Mouse (Mus musculus) ovary, adult 18-20 months (tissue): ENCODE measurements around the gene Stum.

Experiments used
- DNase-seq: peaks from one replicate; pipeline ENCODE4 v3.0.0; 2022; ENCODE audit warnings: low spot score, mixed read lengths

Gene Stum

GRCm38 (mm10) chr1:180492777-180493176, 9.5 kb upstream of the Stum start:
- DNase-seq, result no peak

GRCm38 (mm10) chr1:180485346-180485745, 2.0 kb upstream of the Stum start:
- no peak for DNase-seq

GRCm38 (mm10) chr1:180482840-180483398, 385 bp downstream of the Stum start:
- no peak for DNase-seq

- no peak for DNase-seq
These were observed 1.3 kb downstream of the Stum start for GRCm38 (mm10) chr1:180481956-180482355.

GRCm38 (mm10) chr1:180481331-180481730, 2.0 kb downstream of the Stum start:
- no peak for DNase-seq

GRCm38 (mm10) chr1:180480325-180480724, 3.0 kb downstream of the Stum start:
- DNase-seq, result no peak

GRCm38 (mm10) chr1:180473566-180473965, 9.7 kb downstream of the Stum start:
- DNase-seq, result no peak

- no peak for DNase-seq
These were observed 15.3 kb downstream of the Stum start for GRCm38 (mm10) chr1:180468004-180468403.

- no peak for DNase-seq
These were observed 17.7 kb downstream of the Stum start for GRCm38 (mm10) chr1:180465620-180466019.

GRCm38 (mm10) chr1:180464357-180464756, 18.9 kb downstream of the Stum start:
- no peak for DNase-seq

- no peak for DNase-seq
These were observed 20.3 kb downstream of the Stum start for GRCm38 (mm10) chr1:180462983-180463475.

- DNase-seq, result no peak
These were observed 20.9 kb downstream of the Stum start for GRCm38 (mm10) chr1:180462396-180462795.

GRCm38 (mm10) chr1:180460721-180461120, 22.6 kb downstream of the Stum start:
- DNase-seq, result no peak

GRCm38 (mm10) chr1:180458680-180459079, 24.6 kb downstream of the Stum start:
- DNase-seq, result peak; percentile 29

- no peak for DNase-seq
These were observed 25.0 kb downstream of the Stum start for GRCm38 (mm10) chr1:180458274-180458673.

GRCm38 (mm10) chr1:180449641-180450040, 33.7 kb downstream of the Stum start:
- DNase-seq, result no peak

- DNase-seq, result no peak
These were observed 38.9 kb downstream of the Stum start for GRCm38 (mm10) chr1:180444411-180444810.

- DNase-seq, result no peak
These were observed 43.8 kb downstream of the Stum start for GRCm38 (mm10) chr1:180439496-180439895.

GRCm38 (mm10) chr1:180434925-180435324, 48.4 kb downstream of the Stum start:
- DNase-seq, result no peak

GRCm38 (mm10) chr1:180433796-180434566, 49.3 kb downstream of the Stum start:
- no peak for DNase-seq

GRCm38 (mm10) chr1:180433098-180433538, 50.2 kb downstream of the Stum start:
- no peak for DNase-seq

- DNase-seq, result no peak
These were observed 51.5 kb downstream of the Stum start for GRCm38 (mm10) chr1:180431833-180432232.

- no peak for DNase-seq
These were observed 53.5 kb downstream of the Stum start for GRCm38 (mm10) chr1:180429819-180430218.

GRCm38 (mm10) chr1:180428871-180429270, 54.4 kb downstream of the Stum start:
- no peak for DNase-seq
